7 mouse cellular contexts compared by ENCODE assay signal in genomic region chr14:24311110-24311509, GRCm38 (mm10). TPM values are rescaled to one million over a fixed set of nuclear protein-coding genes. Genes with fewer than 3 reads are reported as not detected.
DNase-seq lines count a peak whose midpoint lies in the region; ATAC-seq and TF ChIP-seq lines count a peak whose summit lies in the region.

No protein-coding gene starts in this region.

- H3K36me3 ChIP-seq in lung, embryonic 14.5 days (ENCODE audit: insufficient read depth) = no peaks in the 10 kb centered on the region
- H3K36me3 ChIP-seq in spleen, adult 2 months (ENCODE audit: control insufficient read depth, insufficient read depth, low read length) = no peaks in the 10 kb centered on the region

- H3K27ac ChIP-seq in lung, embryonic 14.5 days (ENCODE audit: low read depth) = no peak overlapping the region
- no peak overlapping the region for H3K27ac ChIP-seq in spleen, adult 2 months (ENCODE audit: insufficient read depth, low read length)

- no peak overlapping the region for H3K4me3 ChIP-seq in lung, embryonic 14.5 days (ENCODE audit: low read depth, low read length)
- no peak overlapping the region for H3K4me3 ChIP-seq in spleen, adult 2 months (ENCODE audit: extremely low read depth, insufficient read depth, insufficient read length)

- H3K9me3 ChIP-seq in lung, embryonic 14.5 days (ENCODE audit: low read depth, low read length) = no peaks in the 10 kb centered on the region

- H3K9ac ChIP-seq in lung, embryonic 14.5 days = no peak overlapping the region

- ATAC-seq in lung, embryonic 14.5 days (ENCODE audit: insufficient read depth) = no peak

- H3K4me2 ChIP-seq in lung, embryonic 14.5 days = no peak overlapping the region

- no peaks in the 10 kb centered on the region for H3K4me1 ChIP-seq in lung, embryonic 14.5 days (ENCODE audit: insufficient read depth)
- H3K4me1 ChIP-seq in spleen, adult 2 months (ENCODE audit: control insufficient read depth, insufficient read depth, insufficient read length) = no peaks in the 10 kb centered on the region

- 34% methylated on average over 3 of the region's 3 CpGs for WGBS in large intestine, adult 2 months
- 29% methylated on average over 3 of the region's 3 CpGs for WGBS in lung, embryonic 14.5 days
- 33% methylated on average over 3 of the region's 3 CpGs for WGBS in spleen, adult 2 months

- peak; percentile 28 to 37 for DNase-seq in urinary bladder, adult 18-20 months (ENCODE audit: low spot score in 2 of 2)
- no peak for DNase-seq in urinary bladder, adult 2 months (ENCODE audit: low spot score)
- peak; percentile 76 for DNase-seq in brain, embryonic 14.5 days (ENCODE audit: low read depth)
- peak; percentile 75 for DNase-seq in forelimb bud, embryonic 11.5 days (ENCODE audit: low read depth, low spot score)
- DNase-seq in large intestine, adult 2 months (ENCODE audit: low read depth, low spot score) = peak; percentile 4
- DNase-seq in lung, embryonic 14.5 days = peak; percentile 82
- peak in 1 of 2 experiments; percentile 29 for DNase-seq in spleen, adult 2 months (ENCODE audit: low read depth in 1 of 2, low spot score in 2 of 2)

- no peak for TF ChIP-seq POLR2A in brain, embryonic 14.5 days (IDR thresholded peaks at IDR 0.05; ENCODE audit: borderline replicate concordance, extremely low read depth, insufficient read depth, insufficient read length, poor library complexity, severe bottlenecking)
- TF ChIP-seq POLR2A in spleen, adult 2 months (IDR thresholded peaks at IDR 0.05; ENCODE audit: low read depth, low read length) = no peak

- no peaks in the 10 kb centered on the region for H3K27me3 ChIP-seq in lung, embryonic 14.5 days (ENCODE audit: insufficient read depth, low read length)
- no peaks in the 10 kb centered on the region for H3K27me3 ChIP-seq in spleen, adult 2 months (ENCODE audit: control insufficient read depth, insufficient read depth, low read length)

- TF ChIP-seq CTCF in brain, embryonic 14.5 days (IDR thresholded peaks at IDR 0.05; ENCODE audit: borderline replicate concordance, extremely low read depth, insufficient read depth, insufficient read length) = peak; percentile 80; the same call in 1 of the 2 replicates
- peak; percentile 92 for TF ChIP-seq CTCF in lung, embryonic 14.5 days (IDR thresholded peaks at IDR 0.05; ENCODE audit: low read depth)
- peak; percentile 53; the same call in 1 of the 2 replicates for TF ChIP-seq CTCF in spleen, adult 2 months (IDR thresholded peaks at IDR 0.05; ENCODE audit: extremely low read depth, insufficient read depth, insufficient read length, insufficient replicate concordance)

RNA-seq across cellular contexts. Expression of gene E330034G19Rik, which starts 18.1 kb away (rescaled TPM):
- polyA plus RNA-seq in urinary bladder, adult 2 months (2012; rRNA removed) = not detected in 2 replicates
- polyA plus RNA-seq in brain, embryonic 14.5 days (2012; rRNA removed) = 0.10 TPM in 1 of 2 replicates, not detected in the other
- not detected in 2 replicates for polyA plus RNA-seq in large intestine, adult 2 months (2012; rRNA removed)
- not detected in 2 replicates for polyA plus RNA-seq in lung, embryonic 14.5 days (2014; fragmentation: Nextera tagmentation; extraction: Ambion mirVana)
- polyA plus RNA-seq in spleen, adult 2 months (2012; rRNA removed) = not detected in 2 replicates
